Mouse (Mus musculus) heart, adult 8-10 months (tissue): ENCODE results near the gene Mok. TPM values are rescaled to one million over a fixed set of nuclear protein-coding genes. Genes with fewer than 3 reads are reported as not detected.

Experiments
- DNase-seq: peaks from one replicate; pipeline ENCODE4 v3.0.0; 2022; ENCODE audit warnings: low spot score
- total RNA-seq, 4 experiments: library from RNA; stranded (reverse); gene quantifications; 2 replicates each; pipeline ENCODE4 v1.2.4; 2022

The Mok gene
- total RNA-seq, 4 experiments from 2014 or later: 0.50 to 0.80 (median 0.70) TPM

- DNase-seq: no peak
These were observed 70.1 kb downstream of the Mok start for GRCm38 (mm10) chr12:110770479-110771247.

GRCm38 (mm10) chr12:110769660-110770297 is 71.0 kb downstream of the Mok start:
- no peak for DNase-seq

GRCm38 (mm10) chr12:110768562-110768961 is 72.2 kb downstream of the Mok start:
- no peak for DNase-seq

DNA sequence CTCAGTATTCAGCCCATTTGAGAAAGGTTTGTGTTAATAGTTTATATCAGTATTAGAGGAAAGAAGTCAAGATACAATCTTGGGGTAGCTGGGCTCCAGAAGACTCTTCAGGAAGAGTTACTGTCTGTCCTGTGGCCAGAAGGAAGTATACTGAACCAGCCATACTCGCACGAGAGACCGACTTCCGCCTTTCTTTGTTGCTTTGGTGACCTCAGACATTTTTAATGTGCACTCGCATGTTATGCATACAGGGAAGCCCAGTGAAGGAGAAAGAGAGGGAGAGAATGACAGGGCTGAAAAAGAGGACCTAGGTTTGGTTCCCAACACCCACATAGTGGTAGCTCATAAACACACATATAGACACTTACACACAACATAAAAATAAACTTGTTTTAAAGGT is 76.2 kb downstream of the Mok start:
- DNase-seq: no peak

GRCm38 (mm10) chr12:110762321-110762720 is 78.4 kb downstream of the Mok start:
- DNase-seq: no peak

DNA sequence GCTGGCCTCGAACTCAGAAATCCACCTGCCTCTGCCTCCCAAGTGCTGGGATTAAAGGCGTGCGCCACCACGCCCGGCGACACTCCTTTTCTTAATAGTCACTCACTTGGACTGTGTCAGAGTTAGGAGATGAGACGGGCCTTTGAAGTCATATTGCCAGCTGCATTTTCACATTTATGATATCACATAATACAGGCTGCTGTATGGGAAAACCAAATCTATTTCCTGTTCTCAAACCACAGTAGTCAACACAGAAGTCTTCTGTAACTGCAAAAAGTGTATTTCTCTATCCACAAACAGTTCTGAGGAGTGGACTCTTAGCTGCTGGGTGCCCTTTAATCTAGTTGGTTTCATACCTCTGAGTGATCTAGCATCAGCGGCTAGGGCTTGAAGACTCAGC is 81.8 kb downstream of the Mok start:
- no peak for DNase-seq

Other genes starting within 250 kb of the Mok start
- gene Dync1h1, start 239.5 kb downstream of the Mok start, total RNA-seq: 100 to 1,000 TPM; 116 to 156 (median 139) TPM
- gene 1700001K19Rik, start 158.3 kb downstream of the Mok start, total RNA-seq: not detected
- 100 to 1,000 TPM; 124 to 228 (median 180) TPM for gene Hsp90aa1, start 138.2 kb downstream of the Mok start, total RNA-seq
- gene Wdr20, start 103.0 kb downstream of the Mok start, total RNA-seq: 10 to 100 TPM; 30.9 to 36.7 (median 32.3) TPM
- gene Zfp839, start 9.3 kb upstream of the Mok start, total RNA-seq: 10 to 100 TPM; 10.5 to 12.1 (median 11.1) TPM
- 10 to 100 TPM; 21.7 to 28.5 (median 27.8) TPM for gene Cinp, start 48.2 kb upstream of the Mok start, total RNA-seq
- gene Tecpr2, start 48.3 kb upstream of the Mok start, total RNA-seq: 1 to 10 TPM; 4.9 to 5.8 (median 5.3) TPM
- gene Ankrd9, start 138.1 kb upstream of the Mok start, total RNA-seq: 10 to 100 TPM; 61.3 to 73.8 (median 68.6) TPM
- gene Rcor1, start 198.4 kb upstream of the Mok start, total RNA-seq: 10 to 100 TPM; 11.9 to 14.3 (median 13.4) TPM